Mouse (Mus musculus) left cerebral cortex, adult 2 months (tissue): ENCODE measurements around the gene Gimap8. TPM values are rescaled to one million over a fixed set of nuclear protein-coding genes. Genes with fewer than 3 reads are reported as not detected.

Experiments
- DNase-seq, 2 experiments: peaks; one replicate each; pipeline ENCODE4 v3.0.0; 2021 to 2022; ENCODE audit warnings: low spot score in 2 of 2, mixed read lengths in 1 of 2; ENCODE audit errors: extremely low spot score in 1 of 2
- H3K27ac ChIP-seq: fragments of 200-600 bp; 2 replicates; pipeline ENCODE4 v1.8.1; 2022
- H3K4me3 ChIP-seq: fragments of 200-600 bp; 2 replicates; pipeline ENCODE4 v1.8.1; 2022
- CTCF ChIP-seq: fragments of 200-600 bp; IDR thresholded peaks from 2 replicates; pipeline ENCODE4 v1.8.1; 2022; ENCODE audit warnings: antibody characterized with exemption, mild to moderate bottlenecking, moderate library complexity
- intact Hi-C: fragments of 180-260 bp; cut with DNase I; formaldehyde crosslinking; loops from one replicate; pipeline ENCODE4 v1.15.1; 2025
- total RNA-seq, 2 experiments: library from RNA; stranded (reverse); gene quantifications; 2 replicates each; pipeline ENCODE4 v1.2.3; 2021

The Gimap8 gene
- total RNA-seq, 2 experiments from 2014 or later, result 0.77 to 0.81 TPM

- no peak for TF ChIP-seq CTCF
- DNase-seq, result no peak
- H3K27ac ChIP-seq, result no peak within 1 kb of the TSS
- H3K4me3 ChIP-seq, result no peak within 1 kb of the TSS
- intact Hi-C loops, result no loop called here
Measured at GRCm38 (mm10) chr6:48684319-48684718, 37.3 kb downstream of the Gimap8 start, which contains the start of gene Gimap4. Gene Gimap4, plus strand, starts transcription at chr6:48684549.

DNA sequence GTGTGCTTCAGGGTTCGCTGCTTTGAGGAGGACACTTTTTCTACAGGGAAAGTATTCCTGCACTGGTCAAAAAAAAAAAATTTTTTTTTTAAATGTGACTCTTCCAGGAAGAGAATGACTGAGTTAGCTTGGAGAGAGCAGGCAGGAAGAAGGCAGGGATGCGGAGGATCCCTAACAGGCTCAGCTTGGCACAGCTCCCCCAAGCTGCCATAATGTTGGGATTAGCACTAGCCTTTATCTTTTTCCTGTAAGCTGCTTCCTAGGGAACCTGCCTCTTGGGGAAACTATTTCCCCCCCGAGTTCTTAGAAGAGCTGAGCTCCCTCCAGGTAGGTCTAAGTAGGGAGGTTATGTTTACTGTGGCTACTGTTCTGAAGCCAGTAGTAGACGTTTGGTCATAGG, 37.8 kb downstream of the Gimap8 start:
- intact Hi-C loops, result no loop called here
- no peak overlapping the region for H3K27ac ChIP-seq
- no peak for DNase-seq
- TF ChIP-seq CTCF, result no peak
- no peak overlapping the region for H3K4me3 ChIP-seq

- DNase-seq, result no peak
- TF ChIP-seq CTCF, result no peak
- Histone ChIP-seq H3K27ac (no peak overlapping the region), H3K4me3 (no peak overlapping the region)
- intact Hi-C loops, result no loop called here
Measured at GRCm38 (mm10) chr6:48685251-48685650, 38.2 kb downstream of the Gimap8 start.

DNA sequence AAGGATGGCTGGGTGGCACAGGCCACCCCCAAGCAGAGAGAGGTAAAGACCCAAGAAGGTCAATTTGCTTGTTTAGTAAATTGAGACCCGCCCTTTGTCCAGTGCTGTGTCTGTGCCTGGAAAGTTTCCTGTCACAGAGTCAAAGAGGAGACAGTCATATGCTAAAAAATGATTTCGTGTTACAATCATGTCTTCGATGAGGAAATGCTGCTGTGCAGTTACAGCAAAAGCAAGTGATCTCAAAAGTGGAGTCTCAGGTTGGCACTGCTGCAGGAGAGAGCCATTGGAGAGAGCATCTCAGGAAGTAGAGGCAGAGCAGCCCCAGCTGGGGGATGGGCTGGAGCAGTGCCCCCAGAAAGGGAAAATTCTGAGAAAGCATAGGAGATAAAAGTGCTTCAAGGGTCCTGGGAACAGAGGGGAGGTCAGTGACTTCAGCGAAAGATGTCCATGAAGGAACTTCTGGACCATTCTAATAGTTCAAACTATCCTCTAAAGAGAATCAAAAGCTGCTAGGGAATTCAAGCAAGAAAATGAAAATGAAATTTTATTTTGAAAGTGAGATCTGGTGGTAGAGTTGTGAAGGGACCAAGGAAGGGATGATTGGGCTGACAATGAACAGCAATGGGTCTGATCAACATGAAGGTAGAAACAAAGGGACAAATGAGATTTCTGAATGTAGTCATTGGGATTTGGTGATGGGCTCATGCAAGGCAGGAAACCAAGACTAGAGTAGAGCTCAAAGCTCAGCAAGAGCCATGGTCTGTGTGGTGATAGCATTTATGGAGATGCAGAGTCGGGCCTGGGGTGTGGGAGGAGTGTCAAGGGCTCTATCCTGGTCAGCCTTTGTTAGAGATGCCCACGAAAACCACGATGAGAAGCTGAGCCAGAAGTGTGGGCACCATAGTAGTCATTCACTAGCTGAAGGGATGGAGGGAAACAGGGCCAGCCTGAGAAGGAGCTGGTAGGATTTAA, 38.9 kb downstream of the Gimap8 start:
- H3K27ac ChIP-seq, result no peak overlapping the region
- no peak overlapping the region for H3K4me3 ChIP-seq
- no peak for DNase-seq
- no peak for TF ChIP-seq CTCF
- intact Hi-C loops, result no loop called here

DNA sequence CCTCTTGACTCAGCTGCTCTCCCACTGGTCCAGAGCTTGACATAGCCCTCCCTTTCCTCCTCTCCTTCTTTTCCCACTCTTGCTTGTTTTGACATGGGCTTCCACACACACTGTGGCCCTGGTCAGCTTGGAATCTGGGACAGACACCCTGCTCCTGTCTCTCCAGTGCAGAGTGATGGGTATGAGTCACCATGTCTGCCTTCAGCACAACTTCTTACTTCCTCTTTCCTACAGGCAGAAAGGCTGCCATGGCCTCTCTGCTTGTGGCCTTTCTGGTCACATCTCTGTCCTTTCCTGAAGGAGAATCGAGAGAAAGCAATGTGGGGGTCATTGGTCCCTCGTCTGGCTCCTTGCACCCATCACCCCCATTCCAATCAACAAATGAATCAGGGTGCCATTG, 40.0 kb downstream of the Gimap8 start:
- Histone ChIP-seq H3K27ac (no peak overlapping the region), H3K4me3 (no peak overlapping the region)
- intact Hi-C loops, result no loop called here
- no peak for TF ChIP-seq CTCF
- no peak for DNase-seq

DNA sequence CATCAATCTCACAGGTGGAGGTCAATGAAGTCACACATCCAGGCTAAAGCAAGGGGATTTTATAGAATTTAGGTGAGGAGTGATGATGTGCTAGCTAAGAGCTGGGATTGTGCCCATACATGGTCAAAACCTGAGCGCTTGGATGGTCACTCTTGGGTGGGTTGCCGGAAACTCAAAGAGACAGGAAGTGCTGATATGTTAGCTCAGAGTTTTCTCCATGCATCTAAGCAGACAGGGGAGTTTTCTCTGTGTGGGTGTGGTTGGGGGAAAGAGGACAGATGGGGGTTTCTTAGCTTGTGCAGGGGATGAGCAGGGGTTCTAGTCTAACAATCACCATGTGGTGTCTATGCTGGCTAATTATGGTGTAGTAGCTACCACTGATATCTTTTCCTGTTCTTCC, 42.3 kb downstream of the Gimap8 start:
- Histone ChIP-seq H3K27ac (no peak overlapping the region), H3K4me3 (no peak overlapping the region)
- intact Hi-C loops, result no loop called here
- no peak for DNase-seq
- no peak for TF ChIP-seq CTCF

DNA sequence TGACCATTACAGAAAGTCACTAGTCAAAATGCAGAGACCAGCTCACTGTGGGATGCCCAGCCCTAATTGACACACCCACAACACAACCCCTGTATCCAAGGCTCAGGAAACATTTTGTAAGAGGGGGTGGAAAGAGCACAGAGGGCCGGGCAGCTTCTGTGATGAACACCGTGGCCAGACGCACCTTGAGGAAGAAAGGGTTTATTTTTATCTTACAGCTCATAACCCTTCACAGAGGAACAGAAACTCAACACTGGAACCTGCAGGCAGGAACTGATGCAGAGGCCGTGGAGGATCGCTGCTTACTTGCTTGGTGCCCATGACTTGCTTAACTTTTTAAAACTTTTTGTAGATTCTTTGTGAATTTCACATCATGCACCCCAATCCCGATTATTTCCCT, 45.9 kb downstream of the Gimap8 start:
- TF ChIP-seq CTCF, result no peak
- Histone ChIP-seq H3K4me3 (no peak overlapping the region), H3K27ac (no peak overlapping the region)
- intact Hi-C loops, result no loop called here
- no peak for DNase-seq

- TF ChIP-seq CTCF, result no peak
Measured at GRCm38 (mm10) chr6:48696830-48697554, 50.0 kb downstream of the Gimap8 start.

GRCm38 (mm10) chr6:48697555-48697930, 50.5 kb downstream of the Gimap8 start:
- intact Hi-C loops, result no loop called here
- no peak for DNase-seq
- Histone ChIP-seq H3K27ac (no peak overlapping the region), H3K4me3 (no peak overlapping the region)
- TF ChIP-seq CTCF, result no peak

More at GRCm38 (mm10) chr6:48696830-48697554, 50.0 kb downstream of the Gimap8 start:
- Histone ChIP-seq H3K4me3 (no peak overlapping the region), H3K27ac (no peak overlapping the region)
- DNase-seq, result no peak
- intact Hi-C loops, result no loop called here

- no peak for DNase-seq
- Histone ChIP-seq H3K27ac (no peak overlapping the region), H3K4me3 (no peak overlapping the region)
- intact Hi-C loops, result no loop called here
- TF ChIP-seq CTCF, result no peak
Measured at GRCm38 (mm10) chr6:48698066-48698856, 51.2 kb downstream of the Gimap8 start.

GRCm38 (mm10) chr6:48698888-48699287, 51.9 kb downstream of the Gimap8 start:
- no peak for TF ChIP-seq CTCF
- no peak for DNase-seq

More at GRCm38 (mm10) chr6:48698888-48699287, 51.9 kb downstream of the Gimap8 start:
- intact Hi-C loops, result no loop called here
- Histone ChIP-seq H3K4me3 (no peak overlapping the region), H3K27ac (no peak overlapping the region)
